Mouse (Mus musculus) left cerebral cortex, postnatal 14 days (tissue): Measurements from ENCODE around the gene Tex9. TPM values are rescaled to one million over a fixed set of nuclear protein-coding genes. Genes with fewer than 3 reads are reported as not detected.

Experiments
- DNase-seq, 2 experiments: peaks; one replicate each; pipeline ENCODE4 v3.0.0; 2021 to 2022; ENCODE audit warnings: low spot score in 2 of 2, mixed read lengths in 1 of 2
- intact Hi-C: fragments of 180-260 bp; cut with DNase I; formaldehyde crosslinking; loops from one replicate; pipeline ENCODE4 v1.15.1; 2025
- long read RNA-seq, 2 experiments: library from polyadenylated mRNA; stranded (forward); transcript quantifications; one replicate each; pipeline ENCODE4 v2.0.0; 2021
- total RNA-seq, 2 experiments: library from RNA; stranded (reverse); gene quantifications; 2 replicates each; pipeline ENCODE4 v1.2.3; 2021

Tex9 gene
- 10 to 100 TPM in 1 of 2 experiments, 1 to 10 TPM in 1; 9.8 to 10.5 TPM for total RNA-seq
- long read RNA-seq, experiment 1, partial matches to known transcripts, result 0 of 4 reads
- long read RNA-seq, experiment 1, other reads (novel, unspliced or antisense), result 2 of 4 reads
- long read RNA-seq, experiment 2, partial matches to known transcripts, result 0 of 5 reads
- long read RNA-seq, experiment 2, other reads (novel, unspliced or antisense), result 3 of 5 reads

DNA sequence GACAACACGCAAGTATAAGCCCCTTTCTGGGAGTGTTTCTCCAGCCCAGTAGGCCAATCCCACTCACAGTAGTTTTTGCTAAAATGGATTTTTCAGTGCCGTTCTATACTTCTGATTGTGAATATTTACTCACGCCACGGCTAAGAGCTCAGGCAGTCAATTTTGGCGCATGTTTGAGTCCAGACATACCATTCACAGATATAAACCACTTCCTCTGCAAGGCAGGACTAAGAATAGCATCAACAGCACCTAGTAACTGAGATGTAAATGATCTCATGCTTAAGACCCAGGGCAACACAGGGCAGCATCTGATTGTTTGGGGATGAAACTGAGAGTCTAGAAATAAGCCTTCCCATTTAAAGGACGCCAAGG is at the start of gene Tex9:
Tex9 (minus strand) TSS at position 19 of the 372 bp plus-strand sequence.
- DNase-seq, result peak; percentile 3 to 14
- intact Hi-C loops, result loop anchor here (5.0 kb wide), 1 partner anchor 40 kb away; the partner anchor contains the start of gene Rfx7

DNA sequence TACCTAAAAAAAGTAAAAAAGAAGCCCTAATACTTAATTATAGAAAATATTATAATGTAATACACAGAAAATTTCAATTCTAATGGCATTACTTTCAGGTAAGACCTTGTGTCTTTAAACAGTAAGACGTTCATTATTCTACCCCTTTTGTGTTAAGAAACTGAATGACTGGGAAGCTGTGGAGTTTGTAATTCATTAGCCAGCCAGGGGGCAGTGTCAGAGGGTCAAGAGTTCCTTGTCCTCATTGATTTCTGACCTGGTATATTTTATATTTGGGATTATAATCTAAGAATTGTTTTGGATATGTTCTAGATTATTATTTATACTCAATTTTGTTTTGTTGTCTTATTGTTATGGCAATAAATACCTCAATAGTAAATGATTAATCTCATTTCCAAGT is 45.1 kb upstream of the Tex9 start:
- intact Hi-C loops, result no loop called here
- no peak for DNase-seq

DNA sequence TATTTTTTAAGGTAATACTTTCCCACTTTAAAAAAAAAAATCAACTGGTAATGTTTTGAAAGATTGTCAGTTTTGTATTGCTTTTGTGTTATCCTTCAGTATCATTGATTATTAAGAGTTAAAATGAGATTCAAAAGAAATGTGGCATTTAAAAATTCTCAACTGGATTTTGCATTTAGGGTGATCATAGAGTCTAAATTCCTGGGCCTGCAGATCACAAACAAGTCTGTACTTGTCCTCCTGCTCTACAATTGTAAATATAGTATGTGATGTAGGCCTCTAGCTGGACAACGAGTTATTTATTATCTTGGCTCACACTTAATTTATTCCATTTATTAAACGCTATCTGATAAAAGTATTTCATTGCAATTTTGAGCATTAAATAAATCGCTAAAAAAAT is 43.4 kb upstream of the Tex9 start:
- intact Hi-C loops, result no loop called here
- DNase-seq, result no peak

DNA sequence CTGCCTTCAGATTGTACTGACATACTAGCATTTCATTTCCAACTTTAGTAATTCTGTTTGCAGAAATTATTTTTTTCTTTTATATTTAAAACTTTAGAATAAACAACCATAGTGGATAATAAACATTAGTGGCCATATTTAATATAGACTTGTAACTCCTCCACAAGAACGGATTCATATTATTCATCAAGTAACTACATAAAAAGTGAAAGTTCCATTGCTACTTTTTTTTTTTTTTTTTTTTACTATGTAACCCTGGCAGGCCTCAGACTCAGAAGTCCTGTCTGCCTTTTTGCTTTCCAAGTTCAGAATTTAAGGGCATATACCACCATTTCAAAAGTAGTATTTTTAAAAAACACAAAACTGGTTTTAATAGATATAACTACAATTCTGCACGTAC is 43.0 kb upstream of the Tex9 start:
- no peak for DNase-seq
- intact Hi-C loops, result loop anchor here (5.0 kb wide), 3 partner anchors 43 to 127 kb away; partner anchors contain the start of genes Nedd4 and Tex9

- intact Hi-C loops, result loop anchor here (5.0 kb wide), 3 partner anchors 41 to 129 kb away; partner anchors contain the start of genes Nedd4 and Tex9
- no peak for DNase-seq
Measured at GRCm38 (mm10) chr9:72533089-72533415, 41.0 kb upstream of the Tex9 start.

- DNase-seq, result peak; percentile 41 to 42
- intact Hi-C loops, result loop anchor here (5.0 kb wide), 3 partner anchors 40 to 130 kb away; partner anchors contain the start of genes Nedd4 and Tex9
Measured at GRCm38 (mm10) chr9:72532381-72533088, 40.5 kb upstream of the Tex9 start.

DNA sequence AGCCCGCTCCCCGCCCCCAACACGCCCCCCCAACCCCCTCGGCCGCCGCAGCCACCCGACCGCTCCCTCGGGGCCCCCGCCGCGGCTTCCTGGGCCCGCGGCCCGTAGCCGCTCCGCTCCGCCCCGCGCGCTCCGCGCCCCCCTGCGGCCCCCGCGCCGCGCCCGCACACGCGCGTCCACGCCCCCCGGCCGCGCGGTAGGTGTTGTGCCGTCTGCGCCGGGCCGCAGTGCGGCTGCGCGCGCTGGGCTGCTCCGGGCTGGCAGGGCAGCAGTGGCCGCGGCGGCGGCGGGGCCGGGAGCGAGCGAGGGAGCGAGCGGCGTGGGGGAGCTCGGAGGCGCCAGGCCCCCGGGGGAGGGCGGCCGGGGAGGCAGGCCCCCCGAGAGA is 40.0 kb upstream of the Tex9 start, which contains the start of gene Rfx7:
Rfx7 (plus strand) TSS at position 245 of the 385 bp plus-strand sequence.
- intact Hi-C loops, result loop anchor here (5.0 kb wide), 3 partner anchors 40 to 130 kb away; partner anchors contain the start of genes Nedd4 and Tex9

GRCm38 (mm10) chr9:72531291-72531995 is 39.4 kb upstream of the Tex9 start:
- peak; percentile 85 to 91 for DNase-seq
- intact Hi-C loops, result loop anchor here (5.0 kb wide), 3 partner anchors 39 to 131 kb away; partner anchors contain the start of genes Nedd4 and Tex9

More for the DNA sequence above, 40.0 kb upstream of the Tex9 start, which contains the start of gene Rfx7:
- DNase-seq, result peak; percentile 71 to 82

DNA sequence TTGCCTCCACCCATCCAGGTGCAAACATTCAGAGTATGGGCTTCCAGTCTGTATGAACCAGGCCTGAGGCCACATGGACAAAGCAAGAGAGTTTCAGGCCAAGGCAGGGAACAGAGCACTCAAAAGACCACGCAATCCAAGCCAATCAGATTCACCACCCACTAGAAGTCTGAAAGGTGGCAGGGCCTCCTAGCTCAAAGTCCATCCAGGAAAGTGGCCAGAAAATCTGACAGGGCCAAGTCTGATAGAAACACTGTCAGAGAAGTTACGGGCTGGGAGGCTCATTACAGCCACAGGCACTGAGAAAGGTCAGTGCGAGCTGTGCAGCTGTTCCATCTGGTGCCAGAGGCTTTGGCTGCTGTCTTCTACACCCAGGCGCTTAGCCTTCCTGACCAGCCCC is 38.8 kb upstream of the Tex9 start:
- intact Hi-C loops, result loop anchor here (5.0 kb wide), 3 partner anchors 39 to 131 kb away; partner anchors contain the start of genes Nedd4 and Tex9
- DNase-seq, result peak in 1 of 2 experiments; percentile 14

DNA sequence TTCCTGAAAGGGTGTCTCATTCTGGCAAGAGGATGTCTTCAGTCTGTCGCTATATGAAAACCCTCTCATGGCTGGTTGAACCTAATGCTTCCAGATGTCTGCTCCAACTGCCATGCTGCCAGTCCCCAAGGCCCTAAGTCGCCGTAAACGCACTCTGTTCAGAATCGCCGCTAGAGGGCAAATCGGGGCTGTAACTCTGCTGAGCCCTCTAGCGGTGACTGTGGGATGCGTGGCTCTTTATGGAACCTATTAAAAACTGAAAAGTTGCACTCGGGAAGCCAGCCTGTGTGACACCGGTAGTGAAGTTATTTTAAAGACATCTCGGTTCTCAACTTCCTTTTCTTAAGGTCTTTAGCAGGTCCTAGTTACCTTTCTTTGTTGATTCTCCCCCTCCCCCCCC is 38.2 kb upstream of the Tex9 start:
- DNase-seq, result peak; percentile 88 to 92
- intact Hi-C loops, result loop anchor here (5.0 kb wide), 3 partner anchors 38 to 132 kb away; partner anchors contain the start of genes Nedd4 and Tex9

GRCm38 (mm10) chr9:72526091-72526490 is 34.1 kb upstream of the Tex9 start:
- DNase-seq, result no peak

DNA sequence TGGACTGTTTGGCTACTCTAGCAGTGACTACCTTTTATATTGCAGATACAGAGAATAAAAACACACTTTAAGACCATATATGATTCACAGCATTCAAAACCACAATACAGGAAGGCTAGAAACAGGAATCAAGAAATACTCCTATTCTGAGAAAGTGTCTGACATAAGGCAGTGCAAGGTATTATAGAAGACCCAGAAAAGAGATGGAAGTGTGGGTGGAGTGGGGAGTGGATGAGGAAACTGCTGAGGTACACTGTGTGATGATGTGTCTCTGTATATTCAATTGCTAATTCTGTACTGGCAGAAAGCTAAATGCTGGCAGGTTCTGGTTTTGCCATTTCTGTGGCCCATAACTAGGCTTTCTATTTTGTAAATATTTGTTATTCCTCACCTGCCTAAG is 28.8 kb upstream of the Tex9 start:
- intact Hi-C loops, result no loop called here
- peak in 1 of 2 experiments; percentile 23 for DNase-seq

More at GRCm38 (mm10) chr9:72526091-72526490, 34.1 kb upstream of the Tex9 start:
- intact Hi-C loops, result no loop called here

DNA sequence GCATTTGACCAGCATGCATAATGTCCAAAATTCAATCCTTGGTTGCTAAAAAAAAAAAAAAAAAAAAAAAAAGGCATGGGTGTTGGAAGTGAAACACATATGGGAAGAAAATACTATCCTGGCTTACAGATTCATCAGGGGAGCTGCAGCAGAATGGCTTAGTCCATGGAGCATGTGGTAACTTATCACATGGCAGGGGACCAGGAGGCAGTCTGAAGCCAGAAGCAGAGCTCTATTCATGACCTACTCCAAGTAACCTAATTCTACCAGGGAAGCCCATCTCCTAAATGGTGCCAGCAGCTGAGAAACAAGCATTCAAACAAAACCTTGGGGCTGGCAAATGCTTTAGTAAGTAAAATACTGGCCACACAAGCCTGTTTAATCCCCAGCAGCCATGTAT is 27.2 kb upstream of the Tex9 start:
- intact Hi-C loops, result no loop called here
- no peak for DNase-seq

DNA sequence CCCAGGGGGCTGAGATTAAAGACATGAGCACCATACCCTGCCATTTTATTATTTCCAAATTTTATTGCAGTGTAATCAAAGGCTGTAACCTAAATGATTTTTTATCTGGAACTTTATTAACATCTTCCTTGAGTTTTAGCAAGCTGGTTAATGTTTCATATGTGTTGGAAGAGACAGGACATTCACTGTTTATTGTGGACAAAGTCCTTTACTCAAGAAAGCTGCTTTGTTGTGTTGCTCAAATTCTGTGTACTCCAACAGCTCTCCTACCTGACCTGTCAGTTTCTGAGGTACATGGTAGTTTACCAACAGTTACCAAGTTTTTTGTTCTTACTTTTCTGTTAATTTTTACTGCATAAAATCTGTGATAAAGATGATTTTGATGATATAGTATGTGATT is 23.4 kb upstream of the Tex9 start:
- no peak for DNase-seq
- intact Hi-C loops, result no loop called here

GRCm38 (mm10) chr9:72512229-72512981 is 20.4 kb upstream of the Tex9 start:
- DNase-seq, result no peak
- intact Hi-C loops, result no loop called here

DNA sequence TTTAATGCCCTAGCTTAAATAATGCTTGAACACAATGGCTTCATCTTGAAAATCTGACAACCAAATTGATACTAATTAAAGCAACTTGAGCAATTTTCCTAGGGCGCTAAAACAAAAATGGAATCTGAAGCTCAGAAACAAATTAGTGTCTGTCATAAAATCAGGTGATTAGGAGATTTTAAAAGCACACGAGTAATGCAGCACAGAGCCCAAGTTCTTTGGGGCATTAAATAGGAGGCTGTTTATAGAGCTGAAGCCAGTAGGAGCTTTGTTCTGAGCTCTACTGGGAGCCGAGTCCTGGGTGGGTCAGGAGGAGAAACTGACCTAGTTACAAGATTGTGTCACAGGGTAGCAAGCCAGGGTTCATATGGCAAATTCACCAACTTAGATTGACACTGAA is 5.2 kb upstream of the Tex9 start:
- intact Hi-C loops, result no loop called here
- DNase-seq, result no peak

DNA sequence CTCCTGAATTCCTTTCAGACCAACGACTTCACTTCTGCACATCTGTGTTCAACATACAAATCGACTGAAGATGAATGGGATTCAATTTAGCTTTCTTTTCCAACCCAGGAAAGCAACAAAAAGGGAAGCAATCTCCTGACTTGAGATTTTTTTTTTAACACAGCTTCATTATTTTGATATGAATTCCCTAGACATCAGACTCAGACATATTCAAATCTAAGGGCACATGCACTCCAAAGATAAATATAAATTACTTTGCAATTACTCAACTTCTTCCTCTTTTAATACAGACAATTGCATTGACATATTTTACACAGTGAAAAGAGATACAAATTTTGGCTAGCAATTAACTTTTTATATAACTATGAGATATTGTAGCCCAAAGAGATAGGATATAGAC is 4.7 kb upstream of the Tex9 start:
- DNase-seq, result no peak
- intact Hi-C loops, result no loop called here

GRCm38 (mm10) chr9:72493984-72494685 is 2.1 kb upstream of the Tex9 start:
- intact Hi-C loops, result loop anchor here (5.0 kb wide), 1 partner anchor 38 kb away; the partner anchor contains the start of gene Rfx7
- DNase-seq, result no peak
